Mouse (Mus musculus): Measurements from ENCODE around the gene Iqschfp.

The Iqschfp gene

GRCm38 (mm10) chr3:68356516-68356915 is 464.5 kb downstream of the Iqschfp start:
- DNase-seq: no peak

GRCm38 (mm10) chr3:68368029-68368428 is 476.0 kb downstream of the Iqschfp start:
- no peak for DNase-seq

- no peak for DNase-seq
These were observed 480.9 kb downstream of the Iqschfp start for GRCm38 (mm10) chr3:68372925-68373324.

- DNase-seq: no peak
These were observed 483.1 kb downstream of the Iqschfp start for GRCm38 (mm10) chr3:68375100-68375508.

DNA sequence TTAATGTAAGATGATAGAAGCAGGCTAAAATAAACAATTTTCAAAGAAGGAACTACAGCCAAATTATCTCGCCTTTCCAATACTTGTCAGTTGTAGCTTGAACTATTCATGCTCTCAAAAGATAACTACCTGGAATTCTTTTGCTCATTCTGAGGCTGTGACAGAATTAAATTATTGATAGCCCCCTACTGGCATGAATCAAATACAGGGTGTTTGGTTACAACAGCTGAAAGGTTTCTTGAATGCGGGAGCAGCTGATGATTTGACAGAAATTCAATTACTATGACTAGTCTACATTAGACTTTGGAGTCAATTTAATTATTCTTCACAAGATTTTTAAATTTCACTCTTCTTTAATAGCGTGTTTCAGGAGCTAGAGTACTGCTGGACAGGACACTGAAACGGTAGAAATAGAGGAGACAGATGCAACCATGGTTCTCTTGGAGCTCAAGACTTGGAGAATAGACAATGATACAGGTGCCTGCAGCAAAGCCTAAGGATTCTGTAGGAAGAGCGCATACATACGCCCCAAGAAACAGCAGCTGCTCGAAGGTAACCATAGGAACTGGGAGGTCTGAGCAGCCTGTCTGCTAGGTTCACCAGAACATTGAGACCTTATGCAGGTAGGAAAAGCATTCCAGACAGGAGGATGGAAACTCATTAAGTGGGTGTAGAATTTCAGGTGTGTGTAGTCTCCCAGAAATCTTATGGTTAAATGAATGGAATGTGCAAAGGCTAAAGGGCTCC is 485.6 kb downstream of the Iqschfp start:
- DNase-seq: no peak

GRCm38 (mm10) chr3:68378799-68379198 is 486.8 kb downstream of the Iqschfp start:
- DNase-seq: no peak

DNA sequence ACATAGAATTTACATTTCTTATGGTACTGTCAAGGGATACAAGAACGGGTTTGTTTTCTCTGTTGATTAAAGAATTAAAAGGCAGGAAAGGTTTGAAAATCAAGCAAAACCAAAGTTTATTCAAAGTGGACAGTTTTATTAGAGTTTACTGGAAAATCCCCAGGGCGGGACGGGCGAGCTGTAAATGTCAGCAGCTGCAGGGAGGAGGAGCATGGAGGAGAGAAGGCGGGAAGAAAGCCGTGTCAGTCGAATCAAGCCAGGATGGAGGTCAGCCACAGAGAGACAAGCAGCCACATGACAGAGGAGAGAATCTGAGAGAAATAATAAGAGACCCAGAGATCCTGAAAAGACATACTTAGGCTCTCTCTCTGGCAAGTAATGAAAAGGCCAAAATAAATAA is 487.2 kb downstream of the Iqschfp start:
- peak; percentile 5 for DNase-seq

- DNase-seq: no peak
These were observed 491.6 kb downstream of the Iqschfp start for GRCm38 (mm10) chr3:68383672-68384071.

- DNase-seq: no peak
These were observed 493.5 kb downstream of the Iqschfp start for GRCm38 (mm10) chr3:68385544-68385943.

DNA sequence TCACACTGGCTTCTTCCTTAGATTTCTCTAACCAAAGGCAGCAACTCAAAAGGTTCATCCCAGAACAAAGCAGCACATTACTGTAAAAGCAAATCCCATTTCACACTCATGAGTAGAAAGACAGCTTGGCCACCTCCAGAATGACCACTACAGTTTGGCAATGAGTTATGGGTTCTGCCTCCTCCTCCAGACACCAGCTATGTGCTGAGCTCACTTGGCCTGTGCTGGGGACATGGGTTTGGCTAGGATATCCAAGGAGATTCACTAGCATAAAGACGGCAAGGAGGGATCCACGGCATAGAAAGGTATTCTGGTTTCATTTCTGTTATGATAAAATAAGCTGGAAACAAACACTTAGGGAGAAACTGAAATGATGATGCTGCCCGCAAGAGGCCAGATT is 496.0 kb downstream of the Iqschfp start:
- DNase-seq: no peak

- no peak for DNase-seq
These were observed 501.5 kb downstream of the Iqschfp start for GRCm38 (mm10) chr3:68393578-68393977.

GRCm38 (mm10) chr3:68398691-68399090 is 506.7 kb downstream of the Iqschfp start:
- DNase-seq: no peak

DNA sequence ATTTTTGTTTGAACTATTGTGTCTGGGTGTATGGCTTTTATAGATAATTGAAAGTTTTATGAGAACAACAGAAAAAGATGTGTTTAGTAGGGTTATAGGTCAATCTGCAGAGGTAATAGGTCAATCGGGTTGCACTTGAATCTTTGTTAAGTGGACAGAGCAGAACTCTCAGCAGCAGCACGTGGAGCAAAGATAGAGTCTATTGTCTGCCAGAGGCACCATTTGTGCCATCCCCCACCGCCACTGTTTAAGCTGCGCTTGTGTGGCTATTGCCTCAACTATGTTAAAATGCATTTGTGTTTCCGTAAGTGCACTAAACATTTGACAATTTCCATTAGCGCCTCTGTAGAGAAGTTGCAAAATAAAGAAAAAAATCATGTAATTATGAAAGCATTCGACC is 508.1 kb downstream of the Iqschfp start:
- DNase-seq: no peak

- DNase-seq: no peak
These were observed 511.3 kb downstream of the Iqschfp start for GRCm38 (mm10) chr3:68403343-68403742.

GRCm38 (mm10) chr3:68403783-68404217 is 511.8 kb downstream of the Iqschfp start:
- DNase-seq: no peak

DNA sequence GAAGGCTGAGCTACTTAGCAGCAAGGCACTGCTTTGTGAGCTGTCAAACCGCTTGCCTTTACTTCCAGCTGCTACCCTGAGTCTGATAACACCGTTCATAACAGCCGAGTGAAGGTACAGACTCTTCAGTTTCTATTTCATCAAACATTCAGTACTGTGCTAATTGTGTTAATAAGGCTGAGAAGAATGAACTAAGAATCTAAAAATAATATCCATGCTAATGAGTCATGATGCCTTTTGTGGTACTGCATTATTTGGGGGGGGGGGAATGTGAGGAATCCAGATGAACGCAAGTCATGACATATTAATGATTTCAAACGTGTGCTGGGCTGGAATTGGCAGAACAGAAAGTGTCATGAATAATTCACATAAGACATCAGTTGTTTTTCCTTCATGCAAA is 513.7 kb downstream of the Iqschfp start:
- no peak for DNase-seq

DNA sequence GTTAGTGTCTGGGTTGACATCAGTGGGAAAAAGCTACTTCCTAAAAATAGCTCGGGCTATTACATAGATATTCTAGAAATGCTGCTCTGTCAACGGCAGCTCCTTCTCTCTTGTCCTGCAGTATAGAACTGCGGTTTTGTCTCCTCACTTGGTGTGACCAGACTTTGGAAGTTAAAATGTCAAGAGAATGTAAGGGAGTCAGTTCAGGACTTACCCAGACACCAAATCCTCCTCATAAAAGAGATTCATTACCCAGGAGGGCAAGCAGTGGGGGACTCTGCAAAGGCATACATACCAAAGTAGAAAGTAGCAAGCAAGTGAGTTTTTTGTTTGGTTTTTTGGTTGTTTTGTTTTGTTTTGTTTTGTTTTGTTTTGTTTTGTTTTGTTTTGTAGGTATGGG is 520.2 kb downstream of the Iqschfp start:
- no peak for DNase-seq

GRCm38 (mm10) chr3:68419792-68420191 is 527.8 kb downstream of the Iqschfp start:
- no peak for DNase-seq

DNA sequence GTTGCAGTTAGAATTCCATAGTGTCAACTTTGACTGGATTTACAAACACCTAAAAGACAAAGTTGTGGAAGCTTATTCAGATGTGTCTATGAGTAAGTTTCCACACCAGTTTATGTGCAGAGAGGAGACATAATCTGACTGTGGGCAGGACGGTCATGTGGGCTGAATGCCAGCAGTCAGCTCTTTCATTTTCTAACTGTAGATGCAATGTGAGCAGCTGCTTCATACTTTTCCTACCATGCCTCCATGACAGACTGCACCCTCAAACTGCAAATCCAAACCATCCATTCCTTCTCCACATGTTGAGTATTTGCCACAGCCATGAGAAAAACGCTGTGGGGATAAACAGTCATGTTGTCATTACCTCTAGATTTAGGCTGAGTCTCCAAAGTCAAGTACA is 528.9 kb downstream of the Iqschfp start:
- no peak for DNase-seq

DNA sequence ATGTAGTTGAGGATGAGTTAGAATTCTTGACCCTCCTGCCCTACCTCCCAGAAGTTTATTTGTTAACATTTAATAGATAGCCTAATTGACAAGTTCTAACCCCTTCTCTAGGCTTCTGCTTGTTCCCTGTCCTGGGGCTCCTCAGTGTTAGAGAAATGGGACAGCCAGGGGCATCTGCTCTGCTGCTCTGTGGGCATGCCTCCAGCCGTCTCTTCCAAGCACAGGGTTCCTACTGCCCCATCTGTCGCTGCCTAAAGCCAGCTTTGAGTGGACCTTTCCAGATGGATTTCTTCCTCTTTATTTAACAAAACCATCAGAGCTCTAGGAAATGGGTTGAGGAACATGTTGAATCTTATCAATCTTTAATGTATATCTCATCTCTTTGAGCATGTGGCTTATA is 529.8 kb downstream of the Iqschfp start:
- DNase-seq: no peak

- DNase-seq: no peak
These were observed 536.0 kb downstream of the Iqschfp start for GRCm38 (mm10) chr3:68428081-68428480.

- no peak for DNase-seq
These were observed 542.4 kb downstream of the Iqschfp start for GRCm38 (mm10) chr3:68434435-68434834.

GRCm38 (mm10) chr3:68434897-68435296 is 542.9 kb downstream of the Iqschfp start:
- no peak for DNase-seq

GRCm38 (mm10) chr3:68448480-68448879 is 556.4 kb downstream of the Iqschfp start:
- no peak for DNase-seq

DNA sequence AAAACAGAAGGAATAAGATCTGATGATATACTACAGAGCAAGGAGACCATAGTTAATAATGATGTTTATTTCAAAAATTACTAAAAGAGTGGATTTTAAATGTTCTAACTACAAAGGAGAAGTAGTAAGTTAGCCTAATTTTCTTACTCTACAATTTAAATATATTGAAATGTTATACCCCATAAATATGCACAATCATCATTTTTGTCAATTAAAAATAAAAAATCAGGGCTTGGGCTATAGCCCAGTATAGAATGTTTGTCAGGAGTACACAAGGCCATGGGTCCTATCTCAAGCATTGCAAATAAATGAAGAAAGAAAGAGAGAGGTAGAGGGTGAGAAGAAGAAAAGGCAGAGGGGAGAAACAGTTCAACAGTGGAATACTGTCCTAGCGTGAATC is 559.6 kb downstream of the Iqschfp start:
- DNase-seq: no peak

All from kidney, adult 18-20 months (tissue).